Mouse (Mus musculus) erythroblast, embryonic 14.5 days (primary cell): ENCODE results near the gene Shroom3.

Source experiments
- GATA1 ChIP-seq: IDR thresholded peaks from 2 replicates; pipeline ENCODE4 v1.6.1; 2012; ENCODE audit warnings: low read length, inconsistent platforms, mixed read lengths
- TAL1 ChIP-seq: IDR thresholded peaks from 3 replicates; pipeline ENCODE4 v1.6.1; 2012; ENCODE audit warnings: low read length, inconsistent platforms, mixed read lengths

DNA sequence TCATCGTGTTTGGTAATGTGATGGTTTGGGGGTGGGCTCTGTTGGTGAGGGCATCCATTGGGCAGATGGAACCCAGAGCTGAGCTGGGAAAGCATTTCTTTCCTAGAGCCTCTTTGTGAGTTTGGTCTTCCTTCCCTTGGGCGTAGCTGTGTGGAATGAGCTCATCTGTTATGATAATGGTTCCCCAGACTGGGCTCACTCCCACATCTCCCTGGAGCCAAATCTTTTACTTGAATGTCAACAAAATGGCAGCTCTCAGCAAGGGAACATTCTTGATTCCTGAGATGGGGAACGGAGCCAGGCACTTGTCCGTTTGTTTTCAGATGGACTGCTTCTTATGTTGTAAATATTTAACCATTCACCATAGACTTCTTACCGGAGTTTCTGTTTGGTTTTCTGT, 158.2 kb downstream of the Shroom3 start:
- TF ChIP-seq GATA1 (no peak), TAL1 (no peak)
